Mouse (Mus musculus) kidney, adult 18-20 months (tissue): ENCODE results near the gene Mcf2l.

Experiments used
- DNase-seq: peaks from one replicate; pipeline ENCODE4 v3.0.0; 2021

Gene Mcf2l

DNA sequence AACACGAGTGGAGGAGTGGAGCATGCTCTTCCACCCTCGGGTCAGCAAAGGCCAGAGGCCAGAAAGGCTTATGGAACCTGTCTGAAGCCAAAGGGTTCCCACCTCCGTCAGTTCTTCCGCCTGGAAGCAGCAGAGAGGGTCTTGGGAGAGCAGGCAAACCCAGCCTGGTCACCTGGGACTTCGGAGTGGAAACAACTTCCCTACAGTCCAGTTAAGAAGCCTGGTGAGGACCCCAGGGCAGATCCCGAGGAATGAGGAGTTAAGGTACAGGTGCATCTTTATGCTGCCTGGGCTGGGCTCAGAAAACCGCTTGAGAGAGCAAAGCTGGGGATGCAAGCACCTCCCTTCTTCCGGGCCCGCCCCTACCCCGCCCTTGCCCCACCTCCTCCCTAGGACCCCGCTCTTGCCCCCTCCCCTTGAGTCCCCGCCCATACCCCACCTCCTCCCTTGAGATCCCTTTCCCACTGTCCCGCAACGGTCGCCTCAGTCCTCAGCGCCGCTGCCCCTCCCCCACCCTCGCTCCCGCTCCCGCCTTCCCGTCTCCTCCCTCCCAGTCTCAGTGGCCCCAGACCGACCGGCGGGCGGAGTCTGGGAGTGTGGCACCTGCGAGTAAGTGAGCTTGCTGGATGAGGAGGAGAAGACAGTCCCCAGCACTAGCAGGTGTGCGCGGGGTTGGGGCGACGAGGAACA lies at the start of gene Mcf2l:
Gene Mcf2l, plus strand, starts transcription at position 450 of the 690 bp plus-strand sequence.
- DNase-seq, result peak; percentile 74

DNA sequence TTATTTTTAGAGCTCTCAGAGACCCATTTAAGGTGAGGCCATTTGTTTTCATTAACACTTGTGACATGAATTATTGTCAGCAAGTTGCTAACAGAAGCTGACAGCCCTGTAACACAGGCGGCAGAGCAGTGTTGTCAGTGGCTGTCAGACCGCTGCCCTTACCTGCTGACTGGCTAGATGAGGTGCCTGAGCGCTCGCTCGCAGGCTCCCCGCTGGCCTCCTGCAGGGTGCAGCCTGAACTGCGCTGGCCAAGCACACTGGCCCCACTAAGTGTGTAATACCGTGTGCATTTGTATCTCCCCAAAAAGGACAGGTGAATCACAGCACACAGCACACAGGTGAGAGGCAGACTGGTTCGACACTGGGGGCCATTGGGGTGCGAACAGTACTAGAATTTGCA lies 49.0 kb upstream of the Mcf2l start:
- DNase-seq, result no peak

DNA sequence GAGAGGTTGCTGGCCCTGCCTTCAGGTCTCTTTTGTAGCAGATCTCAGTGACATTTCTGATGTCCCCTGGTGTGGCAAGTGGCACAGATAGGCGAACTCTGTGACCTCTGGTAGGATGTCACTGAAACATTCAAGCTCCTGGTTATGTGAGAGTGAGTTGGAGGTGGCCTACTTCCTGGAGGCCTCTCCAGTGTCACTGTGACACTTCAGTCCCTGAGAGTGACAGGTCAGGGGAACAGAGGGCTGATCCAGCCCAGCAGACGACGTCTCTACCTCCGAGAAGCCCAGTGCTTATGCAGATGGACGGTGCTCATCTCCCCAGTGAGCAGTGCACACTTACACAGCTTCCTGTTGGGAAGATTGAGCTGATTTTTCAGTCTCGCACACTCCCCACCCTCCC lies 48.4 kb upstream of the Mcf2l start:
- no peak for DNase-seq

DNA sequence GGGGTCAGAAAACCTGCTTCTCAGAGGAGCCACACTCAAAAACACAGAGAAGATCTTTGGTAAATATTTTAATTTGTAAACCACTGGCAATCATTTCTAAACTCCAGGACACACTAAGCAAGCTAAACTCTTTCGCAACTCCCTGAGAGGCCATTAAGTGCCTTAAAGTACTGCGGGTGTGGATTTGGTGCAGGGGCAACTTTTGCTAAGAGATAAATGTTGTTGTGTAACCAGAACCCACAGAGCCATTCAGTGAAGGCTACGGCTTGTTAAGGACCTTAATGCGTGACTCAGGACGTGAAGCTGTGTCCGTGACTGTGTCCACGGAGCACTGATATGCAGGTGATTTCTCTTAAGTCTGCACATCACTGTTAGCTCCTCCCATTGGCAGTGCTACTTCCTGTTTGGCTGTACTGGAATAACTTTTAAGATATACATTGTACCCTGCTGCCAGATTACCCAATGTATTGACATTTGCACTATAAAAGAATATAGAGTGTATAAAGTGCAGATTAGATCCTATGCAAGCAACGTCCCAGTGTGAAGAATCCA lies 47.8 kb upstream of the Mcf2l start:
- DNase-seq, result no peak

DNA sequence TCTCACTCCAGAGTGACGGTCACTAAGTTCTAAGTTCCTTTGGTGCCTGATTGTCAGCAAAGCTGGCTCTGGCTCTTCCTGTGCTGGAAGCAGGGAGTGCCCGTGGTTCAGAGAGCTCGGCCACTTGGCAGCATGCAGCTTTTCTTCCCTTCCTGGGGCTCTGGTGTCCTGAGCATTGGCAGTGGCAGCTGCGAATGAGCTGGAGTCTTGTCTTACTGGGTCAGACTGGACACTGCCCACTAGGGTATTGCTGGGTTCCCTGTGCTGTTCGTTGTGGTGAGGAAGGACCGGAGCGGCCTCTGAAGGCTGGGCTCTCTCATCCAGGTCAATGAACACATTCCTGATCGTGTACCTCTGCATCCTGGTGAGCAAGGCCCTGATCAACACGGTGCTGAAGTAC lies 46.5 kb upstream of the Mcf2l start:
- no peak for DNase-seq

DNA sequence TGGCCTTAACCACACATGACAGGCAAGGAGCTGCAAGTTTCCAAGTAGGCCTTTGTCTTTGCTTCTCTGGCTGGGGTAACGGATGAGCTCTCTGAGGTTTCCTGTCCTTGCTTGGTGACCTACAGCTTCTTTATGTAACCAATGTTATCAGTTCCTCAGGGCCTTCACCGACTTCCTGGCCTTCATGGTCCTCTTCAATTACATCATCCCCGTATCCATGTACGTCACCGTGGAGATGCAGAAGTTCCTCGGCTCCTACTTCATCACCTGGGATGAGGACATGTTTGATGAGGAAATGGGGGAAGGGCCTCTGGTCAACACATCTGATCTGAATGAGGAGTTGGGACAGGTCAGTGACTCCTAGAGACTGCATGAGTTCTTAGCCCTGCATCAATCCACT lies 45.3 kb upstream of the Mcf2l start:
- DNase-seq, result no peak

DNA sequence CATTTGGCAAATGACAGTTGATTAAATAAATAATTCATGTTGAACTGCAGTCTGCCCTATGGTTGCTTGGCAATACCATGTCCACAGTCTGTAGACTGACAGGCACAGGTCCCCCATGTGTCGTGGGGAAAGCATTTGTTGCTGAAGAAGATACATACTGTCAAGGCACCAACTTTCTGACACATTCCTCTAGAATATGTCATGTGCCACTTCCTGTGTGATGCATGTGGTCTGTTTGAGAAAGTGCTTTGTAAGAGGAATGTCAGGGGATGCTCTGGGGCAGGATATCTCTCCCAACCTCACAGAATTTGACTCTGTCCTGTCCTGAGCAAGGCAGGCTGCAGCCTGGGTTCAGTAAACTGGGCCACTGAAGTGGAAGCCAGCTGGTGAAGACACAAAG lies 44.2 kb upstream of the Mcf2l start:
- DNase-seq, result no peak

DNA sequence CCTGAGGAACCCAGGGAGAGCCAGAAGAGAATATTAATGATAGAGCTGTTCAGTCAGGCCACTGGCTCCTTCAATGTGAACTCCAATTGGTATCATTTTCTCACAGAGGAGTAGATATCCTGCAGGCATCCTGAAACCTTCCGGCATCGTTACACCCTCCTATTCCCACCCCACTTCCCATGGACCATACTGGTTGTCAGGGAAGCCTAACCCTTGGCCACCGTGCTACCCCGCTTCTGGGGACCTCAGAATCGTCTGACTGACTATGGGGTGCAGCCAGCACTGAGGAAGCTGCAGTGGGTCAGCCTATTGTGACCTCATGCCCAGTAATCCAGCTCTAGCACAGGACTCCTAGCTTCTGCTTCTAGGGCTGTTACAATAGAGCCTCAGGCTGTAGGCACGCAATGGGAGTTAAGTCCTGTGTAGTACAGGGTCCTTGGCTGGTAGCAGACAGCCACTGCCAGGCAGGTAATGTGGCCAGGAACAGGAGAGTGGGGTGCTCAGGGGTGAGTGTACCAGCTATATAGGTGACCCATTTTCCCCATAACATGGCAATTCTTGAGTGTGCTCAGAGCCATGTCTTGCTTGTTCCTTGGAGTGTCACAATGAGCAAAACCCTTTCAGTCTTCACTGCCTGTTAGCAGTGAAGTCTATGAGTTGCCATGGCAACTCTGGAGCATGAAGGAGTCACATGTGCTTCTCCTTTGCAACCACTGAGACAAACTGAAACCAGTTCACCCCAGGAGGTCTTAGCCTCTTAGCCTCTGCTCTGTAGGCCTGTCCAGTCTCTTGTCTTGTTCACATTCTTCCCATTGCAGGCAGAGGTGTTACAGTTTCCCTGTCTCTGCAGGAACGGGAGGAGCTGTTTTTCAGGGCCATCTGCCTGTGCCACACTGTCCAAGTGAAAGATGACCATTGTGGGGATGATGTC lies 41.7 kb upstream of the Mcf2l start:
- DNase-seq, result no peak

DNA sequence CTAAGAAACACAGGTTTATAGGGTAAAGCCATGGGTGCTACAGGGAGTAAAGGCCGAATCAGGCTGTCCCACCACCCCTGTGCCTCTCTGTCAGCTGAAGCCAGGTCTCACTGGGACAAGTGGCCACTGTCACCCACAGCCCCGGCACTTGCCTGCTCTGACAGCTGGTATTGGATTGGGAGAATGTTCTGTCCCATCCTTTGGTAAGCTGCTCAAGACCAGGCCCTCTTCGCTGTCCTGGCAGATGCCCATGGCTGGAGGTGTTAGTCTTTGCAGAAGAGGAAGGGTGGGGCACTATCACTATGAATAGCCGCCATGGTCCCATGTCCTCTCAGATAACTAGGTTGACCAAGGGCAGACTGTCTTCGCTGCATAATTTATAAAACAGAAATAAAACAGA lies 40.0 kb upstream of the Mcf2l start:
- no peak for DNase-seq

DNA sequence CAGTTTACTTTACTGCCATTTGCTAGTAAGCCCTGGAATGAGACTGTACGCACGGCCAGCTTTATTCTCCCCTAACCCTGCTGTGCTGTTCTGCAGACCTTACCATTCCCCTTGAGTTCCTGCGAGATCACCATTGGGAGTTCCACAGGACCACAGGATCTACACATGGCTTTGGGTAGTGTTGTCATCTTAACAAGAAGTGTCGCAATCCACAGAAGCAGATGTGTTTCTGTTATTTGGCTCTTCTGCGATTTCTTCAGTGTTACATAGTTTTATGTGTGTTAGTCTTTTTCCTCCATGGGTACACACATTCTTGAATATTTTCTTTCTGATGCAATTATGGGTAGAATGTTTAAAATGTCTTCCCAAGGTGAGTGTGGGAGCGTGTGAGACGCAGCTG lies 32.8 kb upstream of the Mcf2l start:
- DNase-seq, result no peak

DNA sequence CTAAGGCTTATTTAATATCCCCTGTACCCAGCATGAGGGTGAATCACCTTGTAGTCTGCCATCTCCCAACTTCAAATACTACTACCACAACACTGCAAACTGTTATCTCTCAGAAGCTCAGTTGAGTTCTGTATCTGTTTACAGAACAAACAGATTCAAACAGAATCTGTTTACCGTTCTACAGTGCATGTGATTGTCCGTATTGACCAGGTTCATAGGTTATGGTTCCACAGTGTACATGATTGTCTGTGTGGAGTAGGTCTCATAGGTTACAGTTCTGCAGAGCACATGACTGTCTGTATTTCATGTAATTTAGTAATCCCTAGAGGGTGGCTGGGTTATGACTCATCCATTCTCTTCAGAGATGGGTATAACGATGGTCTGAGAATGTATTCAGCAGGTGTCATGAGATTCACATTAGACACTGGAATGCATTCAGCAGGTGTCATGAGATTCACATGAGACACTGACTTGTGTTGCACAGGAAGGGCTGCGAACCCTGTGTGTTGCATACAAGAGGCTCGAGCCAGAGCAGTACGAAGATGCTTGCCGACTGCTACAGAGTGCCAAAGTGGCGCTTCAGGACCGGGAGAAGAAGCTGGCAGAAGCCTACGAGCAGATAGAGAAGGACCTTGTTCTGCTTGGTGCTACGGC lies 31.1 kb upstream of the Mcf2l start:
- DNase-seq, result no peak

DNA sequence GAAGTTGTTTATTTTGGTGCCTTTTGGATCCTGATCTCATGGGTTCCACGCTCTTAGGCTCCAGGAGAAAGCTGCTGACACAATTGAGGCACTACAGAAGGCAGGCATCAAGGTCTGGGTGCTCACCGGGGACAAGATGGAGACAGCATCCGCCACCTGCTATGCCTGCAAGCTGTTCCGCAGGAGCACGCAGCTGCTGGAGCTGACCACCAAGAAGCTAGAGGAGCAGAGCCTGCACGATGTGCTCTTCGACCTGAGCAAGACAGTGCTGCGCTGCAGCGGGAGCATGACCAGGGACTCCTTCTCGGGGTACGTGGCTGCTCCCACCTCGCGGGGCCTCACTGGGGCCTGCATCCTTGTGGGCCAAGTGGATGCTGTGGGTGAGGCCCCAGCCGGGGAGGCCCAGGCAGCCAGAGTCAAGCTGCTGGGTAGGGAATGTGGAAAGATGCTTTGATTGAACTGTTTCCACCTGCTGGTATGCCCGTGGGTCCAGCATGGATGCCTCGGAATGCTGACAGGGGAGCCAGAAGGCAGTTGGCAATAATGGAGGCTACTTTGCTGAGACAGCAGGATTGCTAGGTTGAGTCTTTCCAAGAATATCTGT lies 29.2 kb upstream of the Mcf2l start:
- DNase-seq, result no peak

DNA sequence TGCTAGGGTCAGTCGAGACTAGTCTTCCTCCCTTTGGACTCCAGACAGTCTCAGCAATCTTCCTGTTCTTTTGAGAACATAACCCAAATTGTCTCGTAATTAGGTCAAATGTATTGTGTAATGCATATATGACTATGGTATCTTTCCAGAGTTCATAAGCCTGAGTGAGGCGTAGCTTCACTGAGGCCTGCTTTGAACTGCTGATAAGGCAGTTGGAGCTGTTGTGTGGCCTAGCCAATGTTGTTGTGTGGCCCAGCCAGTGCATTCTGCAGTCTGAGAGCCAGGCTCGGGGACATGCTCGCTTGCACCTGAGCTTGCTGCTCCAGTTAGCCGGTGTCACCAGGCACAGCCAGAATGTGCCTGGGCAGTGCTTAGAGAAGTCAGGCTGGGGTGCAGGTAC lies 27.2 kb upstream of the Mcf2l start:
- DNase-seq, result no peak

DNA sequence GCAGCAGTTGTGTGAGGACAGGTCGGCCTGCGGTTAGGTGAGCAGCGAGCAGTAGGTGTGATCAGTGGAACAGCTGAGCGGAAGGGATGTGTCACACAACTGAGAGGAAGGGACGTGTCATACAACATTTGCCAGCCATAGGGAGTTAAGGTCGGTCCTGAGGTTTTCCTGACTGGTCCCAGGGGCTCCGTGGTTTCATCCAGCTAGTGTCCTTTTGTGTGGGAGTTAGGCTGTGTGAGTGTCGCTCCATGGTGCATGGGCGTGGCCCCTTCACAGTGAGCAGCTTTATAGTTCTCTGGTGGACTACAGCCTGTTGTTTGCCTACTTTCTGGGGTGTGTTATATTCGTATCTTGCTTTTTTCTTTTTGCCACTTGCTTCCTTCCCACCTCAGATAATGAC lies 22.4 kb upstream of the Mcf2l start:
- DNase-seq, result no peak

DNA sequence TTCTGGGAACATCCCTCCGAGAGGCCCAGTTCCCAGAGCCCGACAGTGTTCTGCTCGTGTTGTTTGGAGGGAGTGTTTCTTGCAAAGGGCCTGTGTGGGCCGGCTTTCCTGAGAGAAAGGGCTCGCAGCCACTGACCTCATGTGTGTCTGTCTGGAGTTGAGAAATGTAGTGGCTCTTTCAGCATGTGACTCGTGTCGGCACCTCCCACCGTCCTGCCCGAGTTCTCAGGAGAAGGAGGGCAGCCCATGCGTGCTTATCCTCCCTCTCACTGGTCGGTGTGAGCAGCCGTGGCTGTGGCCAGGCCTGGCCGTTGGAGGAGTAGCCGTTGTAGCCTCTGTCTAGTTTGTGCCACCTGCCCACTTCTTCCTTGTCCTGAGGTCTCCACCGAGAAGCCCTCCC lies 17.6 kb upstream of the Mcf2l start:
- DNase-seq, result no peak

DNA sequence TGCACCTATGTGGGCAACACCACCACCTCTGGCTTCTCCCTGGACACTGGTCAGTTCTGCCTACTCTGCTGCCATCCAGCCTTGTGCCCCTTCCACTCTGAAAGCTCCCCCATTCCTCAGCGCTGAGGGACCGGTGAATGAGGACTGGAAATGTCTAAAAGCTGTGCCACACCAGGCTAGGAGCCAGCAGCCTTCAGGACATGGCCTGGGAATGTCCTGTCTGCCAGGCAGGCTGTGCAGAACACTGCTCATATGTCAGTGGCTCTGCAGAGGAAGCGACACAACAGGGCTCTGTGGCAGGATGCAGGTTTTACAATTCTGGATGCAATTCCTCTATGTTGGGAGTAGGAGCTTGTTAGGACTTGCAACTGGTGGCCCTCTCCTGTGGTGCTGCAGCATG lies 10.5 kb upstream of the Mcf2l start:
- DNase-seq, result no peak

DNA sequence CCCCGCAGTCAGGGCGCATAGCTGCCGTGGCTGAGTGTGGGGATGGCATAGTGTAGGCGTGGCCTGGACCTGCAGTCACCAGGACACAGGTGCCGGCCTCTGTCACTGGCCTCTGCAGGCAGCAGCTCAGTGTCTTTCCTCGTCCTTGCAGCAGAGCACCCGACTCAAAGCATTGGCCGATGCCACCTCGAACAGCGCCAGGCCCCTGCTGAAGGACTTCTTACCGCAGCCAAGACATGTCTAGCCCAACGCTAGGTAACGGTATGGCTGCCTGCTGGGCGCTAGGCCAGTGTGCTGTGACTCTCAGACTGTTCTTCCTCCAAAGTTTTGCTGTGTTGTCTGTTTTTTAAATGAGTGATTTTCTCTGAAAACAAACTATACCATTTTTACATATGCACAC lies 10.0 kb upstream of the Mcf2l start:
- DNase-seq, result no peak

DNA sequence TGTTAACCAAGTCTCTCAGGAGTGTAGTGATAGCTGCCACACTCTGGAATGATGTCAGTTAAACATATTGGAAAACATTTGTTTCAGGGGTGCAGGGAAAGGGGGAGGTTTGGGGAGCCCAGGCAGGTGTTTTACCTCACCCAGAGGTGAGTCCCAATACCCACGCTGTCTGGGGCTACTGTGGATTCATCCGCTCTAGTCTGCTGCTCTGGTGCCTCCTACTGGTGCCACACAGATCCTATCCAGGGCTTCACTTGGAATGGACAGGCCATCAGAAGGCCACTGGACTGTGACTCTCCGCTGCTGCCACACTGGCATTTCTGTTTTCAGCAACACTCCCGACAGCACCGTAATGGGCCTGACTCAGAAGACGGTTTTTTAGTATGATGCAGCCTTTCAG lies 7.8 kb upstream of the Mcf2l start:
- DNase-seq, result no peak

DNA sequence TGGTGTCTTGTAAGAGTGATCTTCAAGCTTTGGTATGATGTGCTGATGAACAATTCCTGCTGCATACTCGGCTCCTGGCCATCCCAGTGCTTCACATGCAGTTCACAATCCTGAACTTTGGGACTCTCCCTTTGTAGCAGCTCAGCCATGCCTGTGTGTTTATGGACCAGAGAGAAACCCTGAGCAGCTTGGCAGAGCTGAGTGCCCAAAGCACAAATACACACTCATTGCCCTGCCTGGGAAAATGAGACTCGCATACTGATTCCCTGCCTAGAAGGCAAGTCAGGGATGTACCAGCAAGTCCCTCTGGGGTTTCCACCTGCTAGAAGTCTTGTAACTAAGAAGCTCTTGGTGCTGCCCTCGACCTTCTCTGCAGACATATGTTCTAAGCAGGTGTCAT lies 3.9 kb upstream of the Mcf2l start:
- no peak for DNase-seq

DNA sequence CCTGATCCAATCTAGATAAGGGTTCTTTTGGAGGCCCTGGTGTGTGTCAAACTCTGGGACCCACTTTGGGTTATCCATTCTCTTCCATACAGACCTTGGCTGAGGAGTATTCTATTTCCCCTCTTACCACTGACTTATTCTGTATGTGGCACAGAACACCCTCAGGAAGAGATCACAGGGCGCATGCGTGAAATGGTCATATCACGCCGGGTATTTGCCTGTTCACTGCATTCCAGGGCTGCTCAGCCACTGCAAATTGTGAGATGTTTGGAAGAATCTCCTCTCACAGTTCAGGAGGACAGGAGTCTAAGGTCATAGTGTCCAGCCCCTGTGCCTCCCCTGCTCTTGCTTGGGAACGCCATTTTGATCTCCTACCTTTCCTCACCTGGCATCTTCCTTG lies 3.0 kb upstream of the Mcf2l start:
- DNase-seq, result no peak

DNA sequence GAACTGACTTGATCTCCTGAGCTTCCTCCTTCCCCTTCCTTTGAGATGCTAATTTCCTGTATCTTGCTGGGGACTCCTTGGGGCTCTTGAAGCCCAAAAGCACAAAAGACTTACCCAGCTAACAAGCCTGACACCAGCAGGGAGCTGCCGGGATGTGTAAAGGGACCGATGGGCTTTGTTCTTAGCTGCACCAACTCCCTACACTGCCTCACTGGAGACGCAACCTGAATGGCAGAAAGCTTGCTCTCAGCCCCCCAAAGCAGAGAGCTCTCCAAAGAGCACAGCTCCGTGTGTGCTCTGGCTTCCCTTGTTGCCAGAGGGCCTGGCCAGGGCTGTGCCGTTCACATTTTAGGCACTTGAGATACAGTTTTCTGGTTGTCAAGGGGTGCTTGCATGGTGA lies 2.1 kb upstream of the Mcf2l start:
- DNase-seq, result no peak

DNA sequence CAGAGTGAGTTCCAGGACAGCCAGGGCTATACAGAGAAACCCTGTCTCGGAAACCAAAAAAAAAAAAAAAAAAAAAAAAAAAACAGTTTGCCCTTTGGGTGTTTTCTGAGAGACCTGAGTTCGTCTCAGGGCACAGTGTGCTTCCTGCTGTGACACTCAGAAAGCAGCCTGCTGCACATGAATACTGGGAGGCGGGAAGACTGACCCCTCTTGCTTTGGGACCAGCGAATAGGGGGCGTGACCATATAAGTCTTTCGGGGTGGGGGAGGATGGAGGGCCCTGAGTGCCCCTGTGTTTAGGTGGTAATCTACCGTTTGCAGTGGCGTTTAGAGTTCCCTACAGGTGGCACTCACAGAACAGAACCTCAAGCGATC lies 636 bp upstream of the Mcf2l start:
- no peak for DNase-seq

DNA sequence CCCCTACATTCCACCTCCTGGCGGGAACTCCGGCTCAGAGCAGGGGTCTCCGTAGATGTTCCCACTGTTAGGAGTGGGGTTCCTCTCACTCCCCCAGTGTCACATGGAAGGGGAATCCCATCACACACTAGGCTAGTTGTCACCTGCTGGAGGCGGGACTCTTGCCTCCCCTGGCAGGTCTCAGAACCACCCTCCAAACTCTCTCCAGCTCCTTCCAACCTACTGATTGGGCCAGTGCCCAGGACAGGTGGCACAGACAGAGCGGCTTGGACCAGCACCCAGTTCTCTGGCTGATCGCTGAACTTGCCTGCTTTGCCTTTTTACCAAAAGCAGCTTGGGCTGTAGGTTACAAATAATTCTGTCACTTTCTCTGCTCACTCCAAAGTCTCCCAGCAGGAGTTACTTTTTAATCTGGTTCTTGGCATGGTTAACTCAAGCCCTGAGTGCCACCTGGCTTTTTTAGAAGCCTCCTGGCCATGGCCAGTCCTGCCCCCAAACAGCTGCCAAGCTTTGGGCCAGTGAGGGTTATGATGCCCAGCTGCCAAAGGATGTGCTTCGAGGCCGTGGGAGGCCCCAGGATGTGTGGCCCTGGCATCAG lies 687 bp downstream of the Mcf2l start:
- peak; percentile 85 for DNase-seq
